Mouse (Mus musculus) forebrain, embryonic 11.5 days (tissue): ENCODE measurements around the gene Dock6. TPM values are rescaled to one million over a fixed set of nuclear protein-coding genes. Genes with fewer than 3 reads are reported as not detected.
A peak's percentile ranks its signal among the peaks of the same experiment; 100 is the strongest.

Experiments
- ATAC-seq: fragments of 200-750 bp; cut with Nextera tagmentation; replicated peaks from 2 replicates; pipeline ENCODE4 v1.8.0; 2017; ENCODE audit warnings: moderate TSS enrichment; ENCODE audit not compliant: low FRiP score
- DNase-seq: peaks from one replicate; pipeline ENCODE4 v3.0.0-alpha.2; 2017; ENCODE audit warnings: low spot score
- H3K27ac ChIP-seq: fragments of 300-500 bp; sonication (generic); 2 replicates; pipeline ENCODE4 v1.5.1; 2014; ENCODE audit warnings: low read depth, low read length
- H3K27me3 ChIP-seq: fragments of 300-500 bp; sonication (generic); 2 replicates; pipeline ENCODE4 v1.6.1; 2014; ENCODE audit warnings: mild to moderate bottlenecking, low read length, mixed read lengths; ENCODE audit not compliant: control insufficient read depth, insufficient read depth
- H3K36me3 ChIP-seq: fragments of 300-500 bp; sonication (generic); 2 replicates; pipeline ENCODE4 v1.6.1; 2014; ENCODE audit warnings: mild to moderate bottlenecking, low read length, moderate library complexity, mixed read lengths; ENCODE audit not compliant: control insufficient read depth, insufficient read depth
- H3K4me1 ChIP-seq: fragments of 300-500 bp; sonication (generic); replicated peaks from 2 replicates; pipeline ENCODE4 v1.6.1; 2014; ENCODE audit warnings: low read length, mixed read lengths; ENCODE audit not compliant: control insufficient read depth, insufficient read depth
- H3K4me2 ChIP-seq: fragments of 300-500 bp; sonication (generic); 2 replicates; pipeline ENCODE4 v1.6.1; 2014; ENCODE audit warnings: low read depth, mild to moderate bottlenecking, low read length, moderate library complexity, mixed read lengths; ENCODE audit not compliant: severe bottlenecking
- H3K4me3 ChIP-seq: fragments of 300-500 bp; sonication (generic); 2 replicates; pipeline ENCODE4 v1.5.1; 2014; ENCODE audit warnings: low read depth, low read length
- H3K9ac ChIP-seq: fragments of 300-500 bp; sonication (generic); 2 replicates; pipeline ENCODE4 v1.6.1; 2014; ENCODE audit warnings: low read length
- H3K9me3 ChIP-seq: fragments of 300-500 bp; sonication (generic); 2 replicates; pipeline ENCODE4 v1.6.1; 2016; ENCODE audit warnings: low read length, mixed read lengths; ENCODE audit not compliant: control insufficient read depth
- WGBS: fragments of 180-500 bp; shearing (Covaris S2); extraction: QIAGEN DNeasy Blood & Tissue Kit; methylation state at CpG from one replicate; pipeline ENCODE4 v1.1.7; 2014; 5-methylcytosine and 5-hydroxymethylcytosine counted together
- polyA plus RNA-seq: library from polyadenylated mRNA; unstranded; fragments of >200 nt; fragmentation: Nextera tagmentation; extraction: Ambion mirVana; gene quantifications from 2 replicates; pipeline ENCODE4 v1.2.1, GENCODE M21; 2014

The Dock6 gene
- polyA plus RNA-seq, 1 experiment from 2014 or later = 27.5 TPM

- peak overlapping the region; percentile 81 for H3K4me3 ChIP-seq
- H3K27ac ChIP-seq = peak overlapping the region; percentile 66; the same call in 1 of the 2 replicates
- no peak for ATAC-seq
Measured at GRCm38 (mm10) chr9:21759718-21760117, 92.7 kb downstream of the Dock6 start.

GRCm38 (mm10) chr9:21758576-21759529 is 93.6 kb downstream of the Dock6 start:
- peak overlapping the region; percentile 81 for H3K4me3 ChIP-seq
- ATAC-seq = no peak
- H3K9ac ChIP-seq = peak overlapping the region; percentile 91; the same call in 1 of the 2 replicates
- 66% methylated on average over 14 of the region's 14 CpGs for WGBS
- H3K27ac ChIP-seq = no peak overlapping the region
- no peak for DNase-seq
- H3K36me3 ChIP-seq = peaks cover 2% of the 10 kb centered on the region; the same call in 1 of the 2 replicates
- peaks cover 5% of the 10 kb centered on the region; the same call in 1 of the 2 replicates for H3K4me1 ChIP-seq
- H3K9me3 ChIP-seq = no peaks in the 10 kb centered on the region
- H3K27me3 ChIP-seq = no peaks in the 10 kb centered on the region
- H3K4me2 ChIP-seq = peak overlapping the region; percentile 71

More at GRCm38 (mm10) chr9:21759718-21760117, 92.7 kb downstream of the Dock6 start:
- Histone ChIP-seq H3K9ac (peak overlapping the region; percentile 91), H3K9me3 (no peaks in the 10 kb centered on the region), H3K36me3 (no peaks in the 10 kb centered on the region), H3K4me2 (peak overlapping the region; percentile 71), H3K27me3 (no peaks in the 10 kb centered on the region), H3K4me1 (peaks cover 5% of the 10 kb centered on the region; the same call in 1 of the 2 replicates)
- WGBS = under 1% methylated on average over 20 of the region's 20 CpGs
- no peak for DNase-seq

GRCm38 (mm10) chr9:21754516-21755321 is 97.7 kb downstream of the Dock6 start:
- Histone ChIP-seq H3K27me3 (no peaks in the 10 kb centered on the region), H3K9ac (no peak overlapping the region), H3K4me1 (peaks cover 5% of the 10 kb centered on the region; the same call in 1 of the 2 replicates), H3K4me2 (no peak overlapping the region), H3K4me3 (no peak overlapping the region), H3K27ac (no peak overlapping the region), H3K36me3 (peaks cover 2% of the 10 kb centered on the region; the same call in 1 of the 2 replicates), H3K9me3 (no peaks in the 10 kb centered on the region)
- DNase-seq (no peak), ATAC-seq (no peak)
- WGBS = 90% methylated on average over 13 of the region's 13 CpGs

GRCm38 (mm10) chr9:21754003-21754402 is 98.4 kb downstream of the Dock6 start:
- Histone ChIP-seq H3K4me3 (no peak overlapping the region), H3K27me3 (no peaks in the 10 kb centered on the region), H3K9ac (no peak overlapping the region), H3K36me3 (peaks cover 2% of the 10 kb centered on the region; the same call in 1 of the 2 replicates), H3K4me2 (no peak overlapping the region), H3K4me1 (peaks cover 3% of the 10 kb centered on the region; the same call in 1 of the 2 replicates), H3K9me3 (no peaks in the 10 kb centered on the region), H3K27ac (no peak overlapping the region)
- 86% methylated on average over 2 of the region's 2 CpGs for whole genome bisulfite sequencing
- ATAC-seq = no peak
- DNase-seq = no peak

GRCm38 (mm10) chr9:21752252-21752792 is 100.1 kb downstream of the Dock6 start:
- ATAC-seq = no peak
- no peak overlapping the region for H3K9ac ChIP-seq
- H3K27ac ChIP-seq = no peak overlapping the region
- WGBS = 63% methylated on average over 10 of the region's 10 CpGs
- no peaks in the 10 kb centered on the region for H3K4me1 ChIP-seq
- H3K27me3 ChIP-seq = no peaks in the 10 kb centered on the region
- H3K9me3 ChIP-seq = no peaks in the 10 kb centered on the region
- DNase-seq = no peak
- no peak overlapping the region for H3K4me2 ChIP-seq
- no peak overlapping the region for H3K4me3 ChIP-seq
- peaks cover 2% of the 10 kb centered on the region; the same call in 1 of the 2 replicates for H3K36me3 ChIP-seq

- Histone ChIP-seq H3K27me3 (no peaks in the 10 kb centered on the region), H3K36me3 (peaks cover 5% of the 10 kb centered on the region), H3K4me1 (no peaks in the 10 kb centered on the region), H3K9ac (no peak overlapping the region), H3K27ac (no peak overlapping the region), H3K9me3 (no peaks in the 10 kb centered on the region), H3K4me3 (no peak overlapping the region), H3K4me2 (no peak overlapping the region)
- WGBS = 72% methylated on average over 6 of the region's 6 CpGs
- no peak for DNase-seq
- no peak for ATAC-seq
Measured at GRCm38 (mm10) chr9:21751347-21751746, 101.1 kb downstream of the Dock6 start.

GRCm38 (mm10) chr9:21750370-21750769 is 102.1 kb downstream of the Dock6 start:
- Histone ChIP-seq H3K4me1 (no peaks in the 10 kb centered on the region), H3K4me2 (no peak overlapping the region), H3K36me3 (peaks cover 13% of the 10 kb centered on the region), H3K4me3 (no peak overlapping the region), H3K9me3 (no peaks in the 10 kb centered on the region), H3K27ac (no peak overlapping the region), H3K27me3 (no peaks in the 10 kb centered on the region), H3K9ac (no peak overlapping the region)
- ATAC-seq = no peak
- DNase-seq = no peak
- WGBS = 76% methylated on average over 3 of the region's 3 CpGs
